In genomic region chr11:51616113-51616512, GRCm38 (mm10) we compare ENCODE assay signal across 7 mouse cellular contexts. TPM values are rescaled to one million over a fixed set of nuclear protein-coding genes. Genes with fewer than 3 reads are reported as not detected.
A peak's percentile ranks its signal among the peaks of the same experiment; 100 is the strongest.
DNase-seq lines count a peak whose midpoint lies in the region; ATAC-seq and TF ChIP-seq lines count a peak whose summit lies in the region.
"Not testable (repeated sequence)": the region's sequence is repeated elsewhere in the genome, so short reads cannot be mapped to it uniquely, and the experiment has no call there.

No protein-coding gene starts in this region.

- peaks cover 13% of the 10 kb centered on the region for H3K79me2 ChIP-seq in myocyte (ENCODE audit: control insufficient read depth, insufficient read depth)

- not testable (repeated sequence) for TF ChIP-seq CTCF in cortical plate, adult 2 months (IDR thresholded peaks at IDR 0.05; ENCODE audit: extremely low read depth, insufficient read depth, low read length); heart, postnatal 0 days (IDR thresholded peaks at IDR 0.05; ENCODE audit: low read depth)

- not testable (repeated sequence) for ATAC-seq in forebrain, embryonic 14.5 days; heart, postnatal 0 days (ENCODE audit: insufficient read depth, low read depth); intestine, embryonic 16.5 days; limb, embryonic 14.5 days (ENCODE audit: low FRiP score, low read depth); lung, embryonic 16.5 days (ENCODE audit: low read depth)

- H3K4me2 ChIP-seq in forebrain, embryonic 14.5 days (ENCODE audit: low read length) = peak overlapping the region; percentile 49; the same call in 1 of the 2 replicates
- peak overlapping the region; percentile 59 for H3K4me2 ChIP-seq in heart, postnatal 0 days (ENCODE audit: low read depth, low read length)
- peak overlapping the region; percentile 74 for H3K4me2 ChIP-seq in intestine, embryonic 16.5 days (ENCODE audit: low read depth, low read length)
- H3K4me2 ChIP-seq in limb, embryonic 14.5 days (replicated peaks; ENCODE audit: low read depth, low read length, severe bottlenecking) = peak overlapping the region; percentile 63
- peak overlapping the region; percentile 89 for H3K4me2 ChIP-seq in lung, embryonic 16.5 days (ENCODE audit: low read depth, low read length)
- peak overlapping the region; percentile 77 for H3K4me2 ChIP-seq in myocyte (ENCODE audit: low read depth)

- WGBS in forebrain, embryonic 14.5 days = 89% methylated on average over 7 of the region's 7 CpGs
- 90% methylated on average over 7 of the region's 7 CpGs for WGBS in heart, postnatal 0 days
- 91% methylated on average over 7 of the region's 7 CpGs for WGBS in intestine, embryonic 16.5 days
- WGBS in limb, embryonic 14.5 days = 89% methylated on average over 7 of the region's 7 CpGs
- 86% methylated on average over 7 of the region's 7 CpGs for WGBS in lung, embryonic 16.5 days

- TF ChIP-seq EP300 in heart, postnatal 0 days (IDR thresholded peaks at IDR 0.05; ENCODE audit: low read depth) = not testable (repeated sequence)

- H3K9ac ChIP-seq in forebrain, embryonic 14.5 days (ENCODE audit: low read length) = peak overlapping the region; percentile 52; the same call in 1 of the 2 replicates
- not testable (repeated sequence) for H3K9ac ChIP-seq in heart, postnatal 0 days (replicated peaks; ENCODE audit: low read depth, low read length)
- H3K9ac ChIP-seq in intestine, embryonic 16.5 days (ENCODE audit: low read depth, low read length) = peak overlapping the region; percentile 78; the same call in 1 of the 2 replicates
- H3K9ac ChIP-seq in limb, embryonic 14.5 days (ENCODE audit: low read depth, low read length, severe bottlenecking) = peak overlapping the region; percentile 57
- H3K9ac ChIP-seq in lung, embryonic 16.5 days (ENCODE audit: low read length) = peak overlapping the region; percentile 82; the same call in 1 of the 2 replicates

- H3K27me3 ChIP-seq in forebrain, embryonic 14.5 days (replicated peaks; ENCODE audit: control insufficient read depth, insufficient read depth, low read length); heart, postnatal 0 days (ENCODE audit: control insufficient read depth, insufficient read depth, low read length); intestine, embryonic 16.5 days (replicated peaks; ENCODE audit: control insufficient read depth, insufficient read depth, low read length); limb, embryonic 14.5 days (ENCODE audit: control insufficient read depth, insufficient read depth, low read length); lung, embryonic 16.5 days (ENCODE audit: control insufficient read depth, insufficient read depth, low read depth, low read length); myocyte (ENCODE audit: control insufficient read depth, insufficient read depth, insufficient read length): not testable (repeated sequence)

- H3K27ac ChIP-seq in cortical plate, adult 2 months (ENCODE audit: insufficient read depth, low read length); forebrain, embryonic 14.5 days (ENCODE audit: low read depth, low read length); heart, postnatal 0 days (ENCODE audit: low read depth); limb, embryonic 14.5 days (replicated peaks; ENCODE audit: low read depth, low read length): not testable (repeated sequence)
- H3K27ac ChIP-seq in intestine, embryonic 16.5 days (ENCODE audit: low read length) = peak overlapping the region; percentile 96
- H3K27ac ChIP-seq in lung, embryonic 16.5 days (ENCODE audit: low read length) = peak overlapping the region; percentile 99

- not testable (repeated sequence) for DNase-seq in forebrain, embryonic 14.5 days (ENCODE audit: low spot score); heart, postnatal 0 days (ENCODE audit: low spot score); limb, embryonic 14.5 days (ENCODE audit: low spot score)

- not testable (repeated sequence) for H3K9me3 ChIP-seq in forebrain, embryonic 14.5 days (replicated peaks; ENCODE audit: control insufficient read depth, low read length); heart, postnatal 0 days (replicated peaks; ENCODE audit: control insufficient read depth, low read length); intestine, embryonic 16.5 days (ENCODE audit: control insufficient read depth, low read length); limb, embryonic 14.5 days (ENCODE audit: control insufficient read depth, low read length); lung, embryonic 16.5 days (ENCODE audit: control insufficient read depth, low read length)

- H3K4me1 ChIP-seq in cortical plate, adult 2 months (ENCODE audit: control insufficient read depth, insufficient read depth, low read length); limb, embryonic 14.5 days (ENCODE audit: control insufficient read depth, insufficient read depth, low read length): not testable (repeated sequence)
- H3K4me1 ChIP-seq in forebrain, embryonic 14.5 days (ENCODE audit: control insufficient read depth, insufficient read depth, low read length) = peaks cover 13% of the 10 kb centered on the region
- peaks cover 21% of the 10 kb centered on the region for H3K4me1 ChIP-seq in heart, postnatal 0 days (ENCODE audit: control insufficient read depth, insufficient read depth)
- H3K4me1 ChIP-seq in intestine, embryonic 16.5 days (ENCODE audit: control insufficient read depth, insufficient read depth, low read length) = peaks cover 24% of the 10 kb centered on the region
- peaks cover 22% of the 10 kb centered on the region for H3K4me1 ChIP-seq in lung, embryonic 16.5 days (replicated peaks; ENCODE audit: control insufficient read depth, insufficient read depth, low read length)

- TF ChIP-seq POLR2A in cortical plate, adult 2 months (IDR thresholded peaks at IDR 0.05; ENCODE audit: extremely low read depth, insufficient read depth, low read length); limb, embryonic 14.5 days (IDR thresholded peaks at IDR 0.05; ENCODE audit: borderline replicate concordance, extremely low read depth, insufficient read depth, insufficient read length); myocyte (IDR thresholded peaks at IDR 0.05; ENCODE audit: insufficient read length, low read depth): not testable (repeated sequence)

- not testable (repeated sequence) for H3K36me3 ChIP-seq in forebrain, embryonic 14.5 days (ENCODE audit: control insufficient read depth, insufficient read depth, low read length); heart, postnatal 0 days (replicated peaks; ENCODE audit: control insufficient read depth, insufficient read depth, low read length); intestine, embryonic 16.5 days (ENCODE audit: control insufficient read depth, insufficient read depth, low read length); limb, embryonic 14.5 days (ENCODE audit: control insufficient read depth, insufficient read depth, low read length); lung, embryonic 16.5 days (ENCODE audit: control insufficient read depth, insufficient read depth, low read length); myocyte (ENCODE audit: control insufficient read depth, insufficient read depth)

- not testable (repeated sequence) for H3ac ChIP-seq in myocyte (ENCODE audit: control insufficient read depth, insufficient read length)

- H3K4me3 ChIP-seq in cortical plate, adult 2 months (ENCODE audit: insufficient read depth, low read length) = peak overlapping the region; percentile 37; the same call in 1 of the 2 replicates
- H3K4me3 ChIP-seq in forebrain, embryonic 14.5 days (ENCODE audit: low read depth, low read length); heart, postnatal 0 days (ENCODE audit: low read depth, low read length); intestine, embryonic 16.5 days (ENCODE audit: low read length); lung, embryonic 16.5 days (ENCODE audit: low read length): not testable (repeated sequence)
- peak overlapping the region; percentile 36 for H3K4me3 ChIP-seq in limb, embryonic 14.5 days (replicated peaks; ENCODE audit: low read length)
- peak overlapping the region; percentile 20 for H3K4me3 ChIP-seq in myocyte

RNA-seq across cellular contexts. Expression of gene Nhp2, which starts 3.4 kb away (rescaled TPM):
- polyA plus RNA-seq in cortical plate, adult 2 months (2012; rRNA removed) = 73.0 and 78.5 TPM in 2 replicates
- 114 and 150 TPM in 2 replicates for polyA plus RNA-seq in forebrain, embryonic 14.5 days (2014; fragmentation: Nextera tagmentation; extraction: Ambion mirVana)
- total RNA-seq in heart, postnatal 0 days (2014; rRNA removed; ENCODE audit: low replicate concordance) = 34.1 and 58.2 TPM in 2 replicates
- 59.7 and 61.4 TPM in 2 replicates for polyA plus RNA-seq in heart, postnatal 0 days (2015; fragmentation: Nextera tagmentation; extraction: Ambion mirVana)
- 150 and 175 TPM in 2 replicates for polyA plus RNA-seq in intestine, embryonic 16.5 days (2015; fragmentation: Nextera tagmentation; extraction: Ambion mirVana)
- polyA plus RNA-seq in limb, embryonic 14.5 days (2012; rRNA removed) = 77.9 and 89.0 TPM in 2 replicates
- polyA plus RNA-seq in limb, embryonic 14.5 days (2014; fragmentation: Nextera tagmentation; extraction: Ambion mirVana) = 165 and 176 TPM in 2 replicates
- polyA plus RNA-seq in lung, embryonic 16.5 days (2015; fragmentation: Nextera tagmentation; extraction: Ambion mirVana) = 111 and 116 TPM in 2 replicates
- polyA plus RNA-seq in myocyte (2012; fragmentation: generic; extraction: Trizol) = 137 TPM

RNA-seq across cellular contexts. Expression of gene Hnrnpab, which starts 9.5 kb away (rescaled TPM):
- polyA plus RNA-seq in cortical plate, adult 2 months (2012; rRNA removed) = 98.4 and 100 TPM in 2 replicates
- polyA plus RNA-seq in forebrain, embryonic 14.5 days (2014; fragmentation: Nextera tagmentation; extraction: Ambion mirVana) = 545 and 644 TPM in 2 replicates
- total RNA-seq in heart, postnatal 0 days (2014; rRNA removed; ENCODE audit: low replicate concordance) = 136 and 225 TPM in 2 replicates
- polyA plus RNA-seq in heart, postnatal 0 days (2015; fragmentation: Nextera tagmentation; extraction: Ambion mirVana) = 156 and 159 TPM in 2 replicates
- 261 and 264 TPM in 2 replicates for polyA plus RNA-seq in intestine, embryonic 16.5 days (2015; fragmentation: Nextera tagmentation; extraction: Ambion mirVana)
- polyA plus RNA-seq in limb, embryonic 14.5 days (2012; rRNA removed) = 465 and 516 TPM in 2 replicates
- polyA plus RNA-seq in limb, embryonic 14.5 days (2014; fragmentation: Nextera tagmentation; extraction: Ambion mirVana) = 480 and 522 TPM in 2 replicates
- 317 and 349 TPM in 2 replicates for polyA plus RNA-seq in lung, embryonic 16.5 days (2015; fragmentation: Nextera tagmentation; extraction: Ambion mirVana)
- 371 TPM for polyA plus RNA-seq in myocyte (2012; fragmentation: generic; extraction: Trizol)

RNA-seq across cellular contexts. Expression of gene Rmnd5b, which starts 19.6 kb away (rescaled TPM):
- polyA plus RNA-seq in cortical plate, adult 2 months (2012; rRNA removed) = 80.3 and 81.2 TPM in 2 replicates
- polyA plus RNA-seq in forebrain, embryonic 14.5 days (2014; fragmentation: Nextera tagmentation; extraction: Ambion mirVana) = 77.0 and 86.4 TPM in 2 replicates
- 38.6 and 54.3 TPM in 2 replicates for total RNA-seq in heart, postnatal 0 days (2014; rRNA removed; ENCODE audit: low replicate concordance)
- 25.8 and 30.0 TPM in 2 replicates for polyA plus RNA-seq in heart, postnatal 0 days (2015; fragmentation: Nextera tagmentation; extraction: Ambion mirVana)
- polyA plus RNA-seq in intestine, embryonic 16.5 days (2015; fragmentation: Nextera tagmentation; extraction: Ambion mirVana) = 42.0 and 44.4 TPM in 2 replicates
- polyA plus RNA-seq in limb, embryonic 14.5 days (2012; rRNA removed) = 49.3 and 57.9 TPM in 2 replicates
- 57.4 and 59.7 TPM in 2 replicates for polyA plus RNA-seq in limb, embryonic 14.5 days (2014; fragmentation: Nextera tagmentation; extraction: Ambion mirVana)
- 41.1 and 41.8 TPM in 2 replicates for polyA plus RNA-seq in lung, embryonic 16.5 days (2015; fragmentation: Nextera tagmentation; extraction: Ambion mirVana)
- polyA plus RNA-seq in myocyte (2012; fragmentation: generic; extraction: Trizol) = 41.0 TPM

RNA-seq across cellular contexts. Expression of gene Phykpl, which starts 31.6 kb away (rescaled TPM):
- polyA plus RNA-seq in cortical plate, adult 2 months (2012; rRNA removed) = 9.7 and 10.5 TPM in 2 replicates
- 9.2 and 9.7 TPM in 2 replicates for polyA plus RNA-seq in forebrain, embryonic 14.5 days (2014; fragmentation: Nextera tagmentation; extraction: Ambion mirVana)
- 14.5 and 35.2 TPM in 2 replicates for total RNA-seq in heart, postnatal 0 days (2014; rRNA removed; ENCODE audit: low replicate concordance)
- polyA plus RNA-seq in heart, postnatal 0 days (2015; fragmentation: Nextera tagmentation; extraction: Ambion mirVana) = 12.7 and 13.9 TPM in 2 replicates
- 20.5 and 20.9 TPM in 2 replicates for polyA plus RNA-seq in intestine, embryonic 16.5 days (2015; fragmentation: Nextera tagmentation; extraction: Ambion mirVana)
- polyA plus RNA-seq in limb, embryonic 14.5 days (2012; rRNA removed) = 20.5 and 21.5 TPM in 2 replicates
- 16.7 and 17.7 TPM in 2 replicates for polyA plus RNA-seq in limb, embryonic 14.5 days (2014; fragmentation: Nextera tagmentation; extraction: Ambion mirVana)
- polyA plus RNA-seq in lung, embryonic 16.5 days (2015; fragmentation: Nextera tagmentation; extraction: Ambion mirVana) = 17.6 and 18.9 TPM in 2 replicates
- 7.0 TPM for polyA plus RNA-seq in myocyte (2012; fragmentation: generic; extraction: Trizol)

RNA-seq across cellular contexts. Expression of gene N4bp3, which starts 34.5 kb away (rescaled TPM):
- 9.1 and 10.2 TPM in 2 replicates for polyA plus RNA-seq in cortical plate, adult 2 months (2012; rRNA removed)
- 6.6 and 9.9 TPM in 2 replicates for polyA plus RNA-seq in forebrain, embryonic 14.5 days (2014; fragmentation: Nextera tagmentation; extraction: Ambion mirVana)
- 31.2 and 34.8 TPM in 2 replicates for total RNA-seq in heart, postnatal 0 days (2014; rRNA removed; ENCODE audit: low replicate concordance)
- polyA plus RNA-seq in heart, postnatal 0 days (2015; fragmentation: Nextera tagmentation; extraction: Ambion mirVana) = 18.1 and 20.2 TPM in 2 replicates
- polyA plus RNA-seq in intestine, embryonic 16.5 days (2015; fragmentation: Nextera tagmentation; extraction: Ambion mirVana) = 16.1 and 17.0 TPM in 2 replicates
- 22.9 and 27.2 TPM in 2 replicates for polyA plus RNA-seq in limb, embryonic 14.5 days (2012; rRNA removed)
- polyA plus RNA-seq in limb, embryonic 14.5 days (2014; fragmentation: Nextera tagmentation; extraction: Ambion mirVana) = 28.4 and 33.1 TPM in 2 replicates
- 43.4 and 43.5 TPM in 2 replicates for polyA plus RNA-seq in lung, embryonic 16.5 days (2015; fragmentation: Nextera tagmentation; extraction: Ambion mirVana)
- polyA plus RNA-seq in myocyte (2012; fragmentation: generic; extraction: Trizol) = 16.3 TPM
